26 mouse cellular contexts compared by ENCODE assay signal in the genomic region with DNA sequence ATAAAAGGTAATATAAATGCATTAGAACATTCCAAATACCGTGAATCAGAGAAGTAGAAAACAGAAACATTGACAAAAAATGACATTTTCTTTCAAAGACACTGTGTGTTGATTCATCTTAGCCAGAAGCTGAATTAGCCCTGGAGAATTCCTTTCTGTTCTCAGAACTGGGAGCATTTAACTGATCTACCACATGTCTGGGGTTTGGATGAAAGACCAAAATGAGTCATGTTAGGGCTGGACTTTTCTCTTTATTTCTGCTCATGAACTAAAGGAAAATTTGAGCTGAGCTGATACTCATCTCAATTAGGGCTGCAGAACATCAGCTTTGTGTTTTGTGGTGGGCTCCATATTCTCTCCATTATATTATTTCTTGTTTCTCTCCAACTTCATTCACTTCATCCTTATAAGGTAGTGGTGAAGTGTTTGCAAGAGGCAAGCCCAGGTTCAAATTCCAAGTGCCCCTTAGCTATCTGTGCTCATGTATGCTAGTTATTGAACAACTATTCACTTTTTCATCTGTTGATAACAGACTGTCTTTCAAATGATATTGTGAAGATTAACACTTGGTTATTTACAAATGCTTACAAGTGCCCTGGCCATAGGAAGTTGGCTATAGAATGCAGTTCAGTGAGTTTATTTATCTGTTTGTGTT.
DNase-seq lines count a peak whose midpoint lies in the region; ATAC-seq and TF ChIP-seq lines count a peak whose summit lies in the region.
"Had no signal": no experiment of that assay in that cellular context is flagged by ENCODE, and none has a peak within 500 bp of the region (broad histone marks: within the 10 kb centered on the region; RNA-seq: fewer than 3 reads in every experiment).

No protein-coding gene starts in this region.

- no peak for DNase-seq in frontal cortex, postnatal 14 days (ENCODE audit: low spot score in 2 of 2)
- peak; percentile 59 for DNase-seq in brain, adult 2 months (ENCODE audit: low read depth, low spot score)
- DNase-seq in kidney, adult 9 months: no peak
- no peak for DNase-seq in lung, adult 18-20 months
- DNase-seq: adrenal gland, postnatal 10 days; cerebellum, adult 11-12 months; cerebellum, postnatal 10 days; gastrocnemius, postnatal 36 days; kidney, adult 11 months; kidney, postnatal 36 days; layer of hippocampus, postnatal 36 days; left cerebral cortex, postnatal 4 days; liver, embryonic 13.5 days; lung, embryonic 14.5 days; lung, postnatal 14 days; midbrain, embryonic 14.5 days had no signal

- H3K4me3 ChIP-seq in intestine, embryonic 15.5 days (replicated peaks): no peak overlapping the region
- no peak overlapping the region for H3K4me3 ChIP-seq in intestine, postnatal 0 days (ENCODE audit: low read depth, low read length)
- H3K4me3 ChIP-seq: embryonic facial prominence, embryonic 15.5 days; heart, embryonic 15.5 days; hindbrain, embryonic 12.5 days; liver, embryonic 13.5 days had no signal

- peak; percentile 72 for ATAC-seq in frontal cortex, adult (ENCODE audit: low TSS enrichment)
- peak; percentile 75; the same call in 1 of the 2 replicates for ATAC-seq in intestine, embryonic 15.5 days
- no peak for ATAC-seq in intestine, postnatal 0 days
- ATAC-seq: activated CD4-positive, CD25-positive, alpha-beta regulatory T cell, adult 4 months; CD4-positive, CD25-positive, alpha-beta regulatory T cell, adult 4 months; forebrain, embryonic 14.5 days; hindbrain, postnatal 0 days had no signal

- 89% methylated on average over 1 of the region's 1 CpGs for WGBS in intestine, embryonic 15.5 days
- WGBS in intestine, postnatal 0 days: 88% methylated on average over 1 of the region's 1 CpGs

- no peak for TF ChIP-seq CTCF in intestine, postnatal 0 days (IDR thresholded peaks at IDR 0.05; ENCODE audit: low read depth)

- no peaks in the 10 kb centered on the region for H3K36me3 ChIP-seq in intestine, embryonic 15.5 days
- H3K36me3 ChIP-seq in intestine, postnatal 0 days (ENCODE audit: control insufficient read depth, insufficient read depth): no peaks in the 10 kb centered on the region
- H3K36me3 ChIP-seq: embryonic facial prominence, embryonic 15.5 days; heart, embryonic 15.5 days; hindbrain, embryonic 12.5 days; liver, embryonic 13.5 days had no signal

- H3K9me3 ChIP-seq in intestine, embryonic 15.5 days: no peaks in the 10 kb centered on the region
- no peaks in the 10 kb centered on the region for H3K9me3 ChIP-seq in intestine, postnatal 0 days (ENCODE audit: control insufficient read depth)
- H3K9me3 ChIP-seq: embryonic facial prominence, embryonic 15.5 days; heart, embryonic 15.5 days; hindbrain, embryonic 12.5 days; liver, embryonic 13.5 days had no signal

- H3K9ac ChIP-seq in intestine, embryonic 15.5 days: no peak overlapping the region
- H3K9ac ChIP-seq in intestine, postnatal 0 days (ENCODE audit: low read depth, low read length): no peak overlapping the region
- H3K9ac ChIP-seq: embryonic facial prominence, embryonic 15.5 days; heart, embryonic 15.5 days; hindbrain, embryonic 12.5 days; liver, embryonic 13.5 days; lung, embryonic 14.5 days had no signal

- no peak overlapping the region for H3K4me2 ChIP-seq in intestine, embryonic 15.5 days (replicated peaks)
- H3K4me2 ChIP-seq in intestine, postnatal 0 days (replicated peaks; ENCODE audit: low read depth): no peak overlapping the region
- H3K4me2 ChIP-seq: embryonic facial prominence, embryonic 15.5 days; heart, embryonic 15.5 days; hindbrain, embryonic 12.5 days; liver, embryonic 13.5 days; lung, embryonic 14.5 days had no signal

- H3K27me3 ChIP-seq in intestine, embryonic 15.5 days (replicated peaks): no peaks in the 10 kb centered on the region
- no peaks in the 10 kb centered on the region for H3K27me3 ChIP-seq in intestine, postnatal 0 days (replicated peaks; ENCODE audit: control insufficient read depth, insufficient read depth, low read length)
- H3K27me3 ChIP-seq: embryonic facial prominence, embryonic 15.5 days; heart, embryonic 15.5 days; hindbrain, embryonic 12.5 days; liver, embryonic 13.5 days had no signal

- no peaks in the 10 kb centered on the region for H3K4me1 ChIP-seq in intestine, embryonic 15.5 days (replicated peaks)
- 0 out of 2 replicates have a peak, but pooled peaks cover 5% of the 10 kb centered on the region for H3K4me1 ChIP-seq in intestine, postnatal 0 days (replicated peaks; ENCODE audit: control insufficient read depth, insufficient read depth, low read length)
- H3K4me1 ChIP-seq: embryonic facial prominence, embryonic 15.5 days; heart, embryonic 15.5 days; hindbrain, embryonic 12.5 days; liver, embryonic 13.5 days had no signal

- no peak overlapping the region for H3K27ac ChIP-seq in intestine, embryonic 15.5 days
- H3K27ac ChIP-seq in intestine, postnatal 0 days (ENCODE audit: low read depth, low read length): no peak overlapping the region
- H3K27ac ChIP-seq: embryonic facial prominence, embryonic 15.5 days; heart, embryonic 15.5 days; hindbrain, embryonic 12.5 days; hindbrain, postnatal 0 days; liver, embryonic 13.5 days had no signal
